ENCODE assay signal across 8 mouse cellular contexts in the genomic region with DNA sequence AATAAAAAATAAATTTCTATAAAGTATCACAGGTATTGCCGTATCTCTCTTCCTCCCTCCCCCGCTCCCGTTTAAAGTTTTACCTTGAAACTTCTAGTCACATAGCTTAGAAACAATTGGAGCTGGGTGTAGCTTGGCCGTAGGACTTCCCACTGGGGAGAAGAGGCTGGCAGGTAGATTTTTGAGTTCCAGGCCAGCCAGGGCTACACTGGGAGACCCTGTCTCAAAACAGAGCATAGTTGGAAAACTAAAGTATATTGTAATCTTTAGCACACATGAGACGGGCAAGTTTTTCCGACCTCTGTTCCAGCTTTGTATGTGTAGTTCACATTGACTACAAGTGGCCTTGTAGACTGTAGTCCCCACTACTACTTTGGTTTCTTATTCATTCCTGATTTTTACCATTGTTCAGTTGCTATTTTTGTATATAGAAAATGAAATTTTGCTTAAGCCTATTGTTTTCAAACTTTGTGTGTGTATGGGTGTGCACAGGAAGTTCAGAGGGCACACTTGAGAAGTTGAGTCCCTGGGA. TPM values are rescaled to one million over a fixed set of nuclear protein-coding genes. Genes with fewer than 3 reads are reported as not detected.
A peak's percentile ranks its signal among the peaks of the same experiment; 100 is the strongest.
DNase-seq lines count a peak whose midpoint lies in the region; ATAC-seq and TF ChIP-seq lines count a peak whose summit lies in the region.

No protein-coding gene starts in this region.

- no peak overlapping the region for H3ac ChIP-seq in myocyte (ENCODE audit: control insufficient read depth, insufficient read length)

- H3K27ac ChIP-seq in kidney, embryonic 15.5 days: no peak overlapping the region

- H3K4me1 ChIP-seq in kidney, embryonic 15.5 days: peaks cover 19% of the 10 kb centered on the region

- TF ChIP-seq POLR2A in myocyte (IDR thresholded peaks at IDR 0.05; ENCODE audit: insufficient read length, low read depth): no peak

- H3K4me2 ChIP-seq in kidney, embryonic 15.5 days: peak overlapping the region; percentile 83
- peak overlapping the region; percentile 96 for H3K4me2 ChIP-seq in myocyte (ENCODE audit: low read depth)

- no peaks in the 10 kb centered on the region for H3K27me3 ChIP-seq in kidney, embryonic 15.5 days
- no peaks in the 10 kb centered on the region for H3K27me3 ChIP-seq in myocyte (ENCODE audit: control insufficient read depth, insufficient read depth, insufficient read length)

- H3K36me3 ChIP-seq in kidney, embryonic 15.5 days: peaks cover 14% of the 10 kb centered on the region
- peaks cover 17% of the 10 kb centered on the region for H3K36me3 ChIP-seq in myocyte (ENCODE audit: control insufficient read depth, insufficient read depth)

- H3K9ac ChIP-seq in kidney, embryonic 15.5 days: 0 out of 2 replicates have a peak overlapping the region, but pooled peaks have one; percentile 92

- peaks cover 51% of the 10 kb centered on the region for H3K79me2 ChIP-seq in myocyte (ENCODE audit: control insufficient read depth, insufficient read depth)

- WGBS in kidney, embryonic 15.5 days: 13% methylated on average over 6 of the region's 6 CpGs

- peak overlapping the region; percentile 92 for H3K4me3 ChIP-seq in kidney, embryonic 15.5 days (replicated peaks)
- peak overlapping the region; percentile 54 for H3K4me3 ChIP-seq in myocyte

- no peak for DNase-seq in kidney, postnatal 25 days
- peak; percentile 5 for DNase-seq in c-Kit-negative CD71-positive TER-119-positive erythroid progenitor cells, embryonic 14.5 days (ENCODE audit: low read depth, low spot score)
- DNase-seq in induced T-regulatory cell, adult 2 months (ENCODE audit: low read depth): peak; percentile 39
- DNase-seq in embryo, embryonic 11 days: no peak

- no peaks in the 10 kb centered on the region for H3K9me3 ChIP-seq in kidney, embryonic 15.5 days (replicated peaks)

- no peak for ATAC-seq in kidney, embryonic 15.5 days (replicated peaks; ENCODE audit: low FRiP score)
- no peak for ATAC-seq in erythroid progenitor cell, adult 5-6 weeks (replicated peaks; ENCODE audit: low FRiP score, poor library complexity, severe bottlenecking)
- ATAC-seq in cerebellum, adult (ENCODE audit: insufficient number of reproducible peaks, low FRiP score, low TSS enrichment): no peak

TF ChIP-seq in myocyte, 11 proteins besides CTCF, POLR2A, EP300 and RAD21:
- TF ChIP-seq MYOD1 (IDR thresholded peaks at IDR 0.05; ENCODE audit: control insufficient read depth in 1 of 3, insufficient read length in 2 of 3, low read depth in 2 of 3) (no peak), MYOG (IDR thresholded peaks at IDR 0.05; ENCODE audit: control insufficient read depth in 1 of 3, insufficient read depth in 1 of 3, insufficient read length in 2 of 3, low read depth in 2 of 3) (no peak), CEBPB (IDR thresholded peaks at IDR 0.05; ENCODE audit: insufficient read depth, poor library complexity, severe bottlenecking) (no peak), E2F4 (IDR thresholded peaks at IDR 0.05; ENCODE audit: insufficient read depth) (no peak), SRF (IDR thresholded peaks at IDR 0.05; ENCODE audit: control insufficient read depth, insufficient read length, low read depth) (no peak), TCF3 (IDR thresholded peaks at IDR 0.05; ENCODE audit: insufficient read length, low read depth) (no peak), USF1 (IDR thresholded peaks at IDR 0.05; ENCODE audit: low read depth) (no peak), MAX (IDR thresholded peaks at IDR 0.05; ENCODE audit: low read depth) (no peak), REST (IDR thresholded peaks at IDR 0.05; ENCODE audit: insufficient read depth, insufficient read length) (no peak), POLR2AphosphoS2 (IDR thresholded peaks at IDR 0.05; ENCODE audit: insufficient read length, low read depth) (no peak)

RNA-seq across cellular contexts. Expression of a gene that starts 1.7 kb away (rescaled TPM):
- polyA plus RNA-seq in kidney, embryonic 15.5 days (2015; fragmentation: Nextera tagmentation; extraction: Ambion mirVana): 90.5 and 108 TPM in 2 replicates
- 14.6 TPM for polyA plus RNA-seq in myocyte (2012; fragmentation: generic; extraction: Trizol)
- total RNA-seq in erythroid progenitor cell, adult 5-6 weeks (2015; ENCODE audit: low replicate concordance): 111 and 118 TPM in 2 replicates
- 121 and 179 TPM in 2 replicates for total RNA-seq in erythroid progenitor cell, adult 5-6 weeks (2017; ENCODE audit: low replicate concordance)

Comparison
In these comparisons a context has a peak if more than half of its experiments do, and no peak if none do; other contexts are left out.
1. DNase-seq: peak in c-Kit-negative CD71-positive TER-119-positive erythroid progenitor cells, embryonic 14.5 days (single experiment) and induced T-regulatory cell, adult 2 months (single experiment); none in kidney, postnatal 25 days (0 of 2) and embryo, embryonic 11 days (single experiment).